Mouse (Mus musculus) myocyte (in vitro differentiated cells): ENCODE results near the gene Crybg2.

Experiments used
- CEBPB ChIP-seq: IDR thresholded peaks from 2 replicates; pipeline ENCODE4 v1.6.1; 2011; ENCODE audit warnings: mild to moderate bottlenecking, moderate library complexity; ENCODE audit not compliant: poor library complexity, insufficient read depth, severe bottlenecking
- E2F4 ChIP-seq: IDR thresholded peaks from one replicate; pipeline ENCODE4 v1.6.1; 2011; ENCODE audit warnings: mild to moderate bottlenecking, control low read depth, moderate library complexity; ENCODE audit not compliant: insufficient read depth
- MAX ChIP-seq: IDR thresholded peaks from one replicate; pipeline ENCODE4 v1.6.1; 2011; ENCODE audit warnings: low read depth, mild to moderate bottlenecking, control low read depth
- MYOD1 ChIP-seq, 3 experiments: IDR thresholded peaks; one replicate each; pipeline ENCODE4 v1.6.1; 2011; ENCODE audit warnings: control low read depth in 2 of 3, low read depth in 2 of 3, mild to moderate bottlenecking in 2 of 3, moderate library complexity in 1 of 3; ENCODE audit not compliant: insufficient read length in 2 of 3, control insufficient read depth in 1 of 3
- POLR2A ChIP-seq: IDR thresholded peaks from one replicate; pipeline ENCODE4 v1.6.1; 2011; ENCODE audit warnings: low read depth, mild to moderate bottlenecking, control low read depth, moderate library complexity; ENCODE audit not compliant: insufficient read length
- POLR2AphosphoS2 ChIP-seq: IDR thresholded peaks from one replicate; pipeline ENCODE4 v1.6.1; 2011; ENCODE audit warnings: low read depth, control low read depth; ENCODE audit not compliant: insufficient read length
- SRF ChIP-seq: IDR thresholded peaks from one replicate; pipeline ENCODE4 v1.6.1; 2011; ENCODE audit warnings: low read depth; ENCODE audit not compliant: control insufficient read depth, insufficient read length
- TCF12 ChIP-seq: IDR thresholded peaks from one replicate; pipeline ENCODE4 v1.6.1; 2011; ENCODE audit warnings: mild to moderate bottlenecking, control low read depth; ENCODE audit not compliant: poor library complexity, insufficient read depth, severe bottlenecking
- USF1 ChIP-seq: IDR thresholded peaks from one replicate; pipeline ENCODE4 v1.6.1; 2011; ENCODE audit warnings: low read depth, mild to moderate bottlenecking, control low read depth, moderate library complexity

- TF ChIP-seq MAX (no peak), POLR2A (no peak), POLR2AphosphoS2 (no peak), SRF (no peak), CEBPB (no peak), TCF12 (no peak), USF1 (no peak), E2F4 (no peak), MYOD1 (IDR thresholded peaks at IDR 0.05; ENCODE audit: control insufficient read depth in 1 of 3, insufficient read length in 2 of 3, low read depth in 2 of 3) (no peak)
Observed at GRCm38 (mm10) chr4:134080674-134081073, 20.1 kb downstream of the Crybg2 start.
